Mouse (Mus musculus) CD4-positive, CD25-positive, alpha-beta regulatory T cell (primary cell): ENCODE data around the gene Ms4a8a. TPM values are rescaled to one million over a fixed set of nuclear protein-coding genes. Genes with fewer than 3 reads are reported as not detected.

ENCODE experiments used
- polyA plus RNA-seq: library from polyadenylated mRNA; unstranded; fragments of 100-300 nt; shearing (Covaris generic); gene quantifications from one replicate; pipeline ENCODE4 v1.2.1, GENCODE M21; 2017

The Ms4a8a gene
- polyA plus RNA-seq = 0.37 TPM

DNA sequence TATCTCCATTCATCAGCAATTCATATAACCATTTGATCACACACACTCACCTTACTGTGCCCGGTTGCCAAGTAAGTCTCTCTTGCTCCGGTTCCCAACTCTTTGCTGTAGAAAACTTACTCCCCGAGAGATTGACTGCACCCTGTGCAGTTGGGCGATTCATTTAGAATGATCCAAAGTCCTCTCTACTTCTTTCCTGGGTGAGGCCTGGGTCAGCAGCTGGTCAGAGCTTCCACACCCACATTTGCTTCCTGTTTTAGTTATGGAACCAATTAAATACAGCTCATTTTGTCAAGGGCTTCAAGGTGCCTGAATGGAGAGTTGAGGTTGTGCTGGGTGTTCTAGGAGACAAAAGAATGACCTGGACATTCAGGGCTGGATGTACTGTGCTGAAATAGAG is at the start of gene Ms4a8a:
Gene Ms4a8a, minus strand, starts transcription at position 169 of the 400 bp plus-strand sequence.

DNA sequence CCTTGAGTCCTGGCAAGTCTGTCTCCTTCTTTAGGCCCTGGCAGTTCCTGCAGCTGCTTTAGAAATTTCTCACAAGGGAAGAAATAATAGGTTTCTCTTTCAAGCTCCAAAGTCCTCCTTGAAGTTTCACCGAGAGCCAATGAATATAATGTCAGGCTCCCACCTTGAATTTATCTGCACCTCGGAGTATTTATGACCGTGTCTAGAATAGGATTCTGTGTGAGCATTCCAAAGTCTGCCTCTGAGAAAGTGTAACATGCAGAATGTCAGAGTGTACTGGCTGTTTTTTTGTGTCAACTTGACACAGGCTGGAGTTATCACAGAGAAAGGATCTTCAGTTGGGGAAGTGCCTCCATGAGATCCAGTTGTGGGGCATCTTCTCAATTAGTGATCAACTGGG is 63.0 kb downstream of the Ms4a8a start, which contains the start of gene Ms4a18:
Gene Ms4a18, minus strand, starts transcription at position 141 of the 400 bp plus-strand sequence.

Other genes starting within 250 kb of the Ms4a8a start
- gene Slc15a3, start 241.4 kb downstream of the Ms4a8a start, polyA plus RNA-seq = 0.50 TPM
- 0.56 TPM for gene Tmem132a, start 211.2 kb downstream of the Ms4a8a start, polyA plus RNA-seq
- 53.6 TPM for gene Tmem109, start 199.1 kb downstream of the Ms4a8a start, polyA plus RNA-seq
- gene Prpf19, start 185.9 kb downstream of the Ms4a8a start, polyA plus RNA-seq = 103 TPM
- not detected for gene Zp1, start 160.5 kb downstream of the Ms4a8a start, polyA plus RNA-seq
- 0.10 TPM for gene Ptgdr2, start 143.9 kb downstream of the Ms4a8a start, polyA plus RNA-seq
- gene Ccdc86, start 131.8 kb downstream of the Ms4a8a start, polyA plus RNA-seq = 19.4 TPM
- gene Ms4a10, start 106.4 kb downstream of the Ms4a8a start, polyA plus RNA-seq = not detected
- 0.13 TPM for gene Ms4a15, start 87.9 kb downstream of the Ms4a8a start, polyA plus RNA-seq
- not detected for gene Ms4a18, start 63.1 kb downstream of the Ms4a8a start, polyA plus RNA-seq
- gene 1700017D01Rik, start 49.8 kb upstream of the Ms4a8a start, polyA plus RNA-seq = not detected
- gene 1700025F22Rik, start 84.2 kb upstream of the Ms4a8a start, polyA plus RNA-seq = not detected
- gene Ms4a13, start 115.6 kb upstream of the Ms4a8a start, polyA plus RNA-seq = not detected
- not detected for gene Ms4a12, start 151.3 kb upstream of the Ms4a8a start, polyA plus RNA-seq
- 2.6 TPM for gene Ms4a1, start 185.1 kb upstream of the Ms4a8a start, polyA plus RNA-seq
- gene Ms4a5, start 202.8 kb upstream of the Ms4a8a start, polyA plus RNA-seq = not detected
- 0.07 TPM for gene Ms4a14, start 233.4 kb upstream of the Ms4a8a start, polyA plus RNA-seq